Mouse (Mus musculus): ENCODE results near the gene Cutal. TPM values are rescaled to one million over a fixed set of nuclear protein-coding genes. Genes with fewer than 3 reads are reported as not detected.
A peak's percentile ranks its signal among the peaks of the same experiment; 100 is the strongest.

The Cutal gene
- total RNA-seq, 2 experiments from 2014 or later: 0.15 to 0.41 TPM

- DNase-seq (ENCODE audit: low spot score in 2 of 2): no peak
- Histone ChIP-seq H3K4me3 (no peak overlapping the region), H3K27ac (no peak overlapping the region)
- no peak for TF ChIP-seq CTCF (conservative IDR thresholded peaks at IDR 0.05)
Measured at GRCm38 (mm10) chr2:34847702-34848101, 26.5 kb upstream of the Cutal start.

- TF ChIP-seq CTCF (conservative IDR thresholded peaks at IDR 0.05): peak; percentile 43
- no peak for DNase-seq (ENCODE audit: low spot score in 2 of 2)
- Histone ChIP-seq H3K27ac (no peak overlapping the region), H3K4me3 (no peak overlapping the region)
Measured at GRCm38 (mm10) chr2:34855265-34855664, 18.9 kb upstream of the Cutal start.

- no peak for TF ChIP-seq CTCF (conservative IDR thresholded peaks at IDR 0.05)
- DNase-seq (ENCODE audit: low spot score in 2 of 2): no peak
- Histone ChIP-seq H3K27ac (no peak overlapping the region), H3K4me3 (no peak overlapping the region)
Measured at GRCm38 (mm10) chr2:34857728-34858127, 16.5 kb upstream of the Cutal start.

GRCm38 (mm10) chr2:34869680-34870079 lies 4.5 kb upstream of the Cutal start:
- DNase-seq (ENCODE audit: low spot score in 2 of 2): no peak
- Histone ChIP-seq H3K27ac (no peak overlapping the region), H3K4me3 (peak overlapping the region; percentile 93)
- TF ChIP-seq CTCF (conservative IDR thresholded peaks at IDR 0.05): no peak

GRCm38 (mm10) chr2:34870520-34871474 lies 3.4 kb upstream of the Cutal start:
- no peak for TF ChIP-seq CTCF (conservative IDR thresholded peaks at IDR 0.05)
- H3K27ac ChIP-seq: peak overlapping the region; percentile 92
- peak; percentile 90 to 94 for DNase-seq (ENCODE audit: low spot score in 2 of 2)
- H3K4me3 ChIP-seq: peak overlapping the region; percentile 93

- DNase-seq (ENCODE audit: low spot score in 2 of 2): no peak
- H3K4me3 ChIP-seq: peak within 1 kb of the TSS; percentile 26; the same call in 1 of the 2 replicates
- no peak within 1 kb of the TSS for H3K27ac ChIP-seq
- no peak for TF ChIP-seq CTCF (conservative IDR thresholded peaks at IDR 0.05)
Measured at GRCm38 (mm10) chr2:34874816-34875345, 685 bp downstream of the Cutal start, which contains the start of gene Psmd5. TSS of gene Psmd5 (minus strand) at chr2:34874968.

- Histone ChIP-seq H3K4me3 (no peak overlapping the region), H3K27ac (no peak overlapping the region)
- TF ChIP-seq CTCF (conservative IDR thresholded peaks at IDR 0.05): no peak
- no peak for DNase-seq (ENCODE audit: low spot score in 2 of 2)
Measured at GRCm38 (mm10) chr2:34880054-34880453, 5.9 kb downstream of the Cutal start.

GRCm38 (mm10) chr2:34882757-34883156 lies 8.6 kb downstream of the Cutal start:
- DNase-seq (ENCODE audit: low spot score in 2 of 2): no peak
- Histone ChIP-seq H3K27ac (no peak overlapping the region), H3K4me3 (no peak overlapping the region)
- TF ChIP-seq CTCF (conservative IDR thresholded peaks at IDR 0.05): no peak

- TF ChIP-seq CTCF (conservative IDR thresholded peaks at IDR 0.05): no peak
- DNase-seq (ENCODE audit: low spot score in 2 of 2): no peak
- Histone ChIP-seq H3K27ac (no peak overlapping the region), H3K4me3 (no peak overlapping the region)
Measured at GRCm38 (mm10) chr2:34883190-34883589, 9.0 kb downstream of the Cutal start.

- TF ChIP-seq CTCF (conservative IDR thresholded peaks at IDR 0.05): no peak
- no peak overlapping the region for H3K27ac ChIP-seq
- no peak overlapping the region for H3K4me3 ChIP-seq
- DNase-seq (ENCODE audit: low spot score in 2 of 2): no peak
Measured at GRCm38 (mm10) chr2:34884186-34884585, 10.0 kb downstream of the Cutal start.

GRCm38 (mm10) chr2:34893950-34894349 lies 19.8 kb downstream of the Cutal start:
- H3K4me3 ChIP-seq: no peak overlapping the region
- no peak overlapping the region for H3K27ac ChIP-seq
- no peak for TF ChIP-seq CTCF (conservative IDR thresholded peaks at IDR 0.05)
- no peak for DNase-seq (ENCODE audit: low spot score in 2 of 2)

GRCm38 (mm10) chr2:34895503-34896113 lies 21.4 kb downstream of the Cutal start:
- no peak for DNase-seq (ENCODE audit: low spot score in 2 of 2)
- no peak for TF ChIP-seq CTCF (conservative IDR thresholded peaks at IDR 0.05)
- Histone ChIP-seq H3K27ac (no peak overlapping the region), H3K4me3 (no peak overlapping the region)

- no peak for TF ChIP-seq CTCF (conservative IDR thresholded peaks at IDR 0.05)
- DNase-seq (ENCODE audit: low spot score in 2 of 2): no peak
- Histone ChIP-seq H3K27ac (no peak overlapping the region), H3K4me3 (no peak overlapping the region)
Measured at GRCm38 (mm10) chr2:34896821-34897460, 22.7 kb downstream of the Cutal start.
